Mouse (Mus musculus) layer of hippocampus, postnatal 10 days (tissue): ENCODE measurements around the gene Slc29a1. TPM values are rescaled to one million over a fixed set of nuclear protein-coding genes. Genes with fewer than 3 reads are reported as not detected.

Experiments
- DNase-seq, 2 experiments: peaks; one replicate each; pipeline ENCODE4 v3.0.0; 2021; ENCODE audit warnings: low spot score in 2 of 2
- total RNA-seq, 2 experiments: library from RNA; stranded (reverse); gene quantifications; 2 replicates each; pipeline ENCODE4 v1.2.3; 2021

Slc29a1 gene
- total RNA-seq, 2 experiments from 2014 or later, result 27.1 to 37.0 TPM

DNA sequence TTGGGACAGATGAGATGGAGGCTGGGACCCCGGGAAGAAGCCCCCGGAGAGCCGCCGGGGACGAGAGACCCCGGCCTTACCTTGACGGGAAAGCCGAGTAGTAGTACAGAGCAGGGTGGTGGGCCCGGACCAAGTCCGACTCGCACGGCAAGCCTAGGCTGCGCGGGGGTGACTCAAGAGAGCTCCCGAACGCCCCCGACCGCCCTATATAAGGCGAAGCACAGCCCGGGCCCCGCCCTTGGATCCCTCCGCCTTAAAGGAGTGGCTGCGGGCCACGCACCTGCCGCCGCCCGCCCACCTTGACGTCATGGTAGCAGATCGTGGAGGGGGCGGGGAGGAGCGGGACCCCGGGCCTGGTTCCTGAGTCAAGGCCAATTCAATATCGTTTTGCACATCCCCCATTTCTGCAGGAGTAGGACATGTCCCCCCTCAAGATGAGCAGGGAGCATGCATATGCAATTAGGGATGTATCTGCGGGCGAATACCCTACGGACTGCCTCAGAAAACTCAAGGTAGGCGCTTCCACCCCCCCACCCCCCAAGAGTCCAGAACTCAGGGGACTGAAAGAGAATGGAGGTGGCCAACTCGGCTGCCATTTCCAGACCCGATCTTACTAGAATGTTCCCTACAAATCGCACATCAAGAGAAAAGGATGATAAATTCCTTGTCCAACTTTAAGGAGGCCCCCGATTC, 26.2 kb downstream of the Slc29a1 start, which contains the start of gene Hsp90ab1:
Hsp90ab1 (minus strand) TSS at position 185 of the 693 bp plus-strand sequence.
- peak; percentile 99 to 100 for DNase-seq

DNA sequence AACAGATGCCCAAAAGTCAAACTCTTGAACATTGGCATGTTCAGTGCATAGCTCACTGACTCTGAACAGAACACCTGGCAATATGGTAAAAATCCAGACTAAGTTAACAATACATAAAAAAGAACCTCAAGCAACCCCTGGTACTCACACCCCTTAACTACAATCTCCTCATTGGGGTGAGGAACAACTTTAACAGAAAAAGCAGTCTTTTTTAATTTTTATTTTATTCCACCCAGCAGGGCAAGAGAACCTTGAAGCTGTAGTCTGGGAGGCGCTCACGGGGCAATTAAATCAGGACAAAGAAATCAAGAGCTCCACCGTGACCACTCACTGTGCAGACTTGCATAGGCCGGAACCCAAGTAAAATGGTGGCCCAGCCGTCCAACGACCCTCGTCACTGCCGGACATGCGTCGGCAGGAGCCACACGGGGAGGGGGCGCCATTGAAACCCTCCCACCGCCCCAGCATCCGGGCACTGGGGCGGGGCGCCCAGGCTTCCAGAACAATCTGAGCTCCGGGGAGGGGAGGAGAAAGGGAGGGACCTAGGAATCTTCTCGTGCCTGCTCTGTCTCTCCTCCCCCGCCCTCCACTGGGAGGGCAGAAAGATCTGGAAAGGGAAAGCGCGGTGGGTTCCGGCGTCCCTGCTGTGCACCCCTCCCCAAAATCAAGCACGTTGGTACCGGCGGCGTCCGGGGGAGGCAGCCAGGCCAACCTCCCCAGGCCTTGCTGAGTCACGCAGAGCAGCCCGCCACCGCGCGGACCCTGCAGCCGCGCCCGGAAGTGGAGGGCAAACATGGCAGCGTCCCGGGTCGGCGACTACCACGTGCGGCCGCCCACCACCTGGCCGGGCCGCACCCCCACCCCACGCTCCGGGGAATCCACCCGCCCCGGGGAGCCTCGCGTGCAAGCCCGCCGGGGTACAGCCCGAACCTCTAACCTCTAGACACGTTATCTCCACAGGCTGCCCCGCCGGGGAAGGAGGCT, 27.0 kb downstream of the Slc29a1 start:
- DNase-seq, result peak; percentile 69 to 81

DNA sequence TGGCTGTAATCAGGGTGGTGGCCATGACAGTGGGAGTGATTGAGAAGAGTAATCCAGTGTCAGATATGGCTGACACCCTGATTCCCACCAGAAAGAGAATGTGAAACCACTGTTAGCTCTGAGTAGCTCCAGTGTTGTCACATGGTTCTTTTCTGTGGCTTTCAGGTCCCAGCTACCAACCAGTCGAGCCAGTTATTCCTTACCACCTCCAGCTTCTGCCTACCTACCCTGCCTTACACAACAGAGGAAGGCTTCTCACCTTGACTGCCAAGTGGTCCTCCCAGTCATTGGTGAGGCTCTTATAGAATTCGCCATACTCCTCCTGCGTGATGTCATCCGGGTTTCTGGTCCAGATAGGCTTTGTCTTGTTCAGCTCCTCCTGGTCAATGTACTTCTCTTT, 29.4 kb downstream of the Slc29a1 start:
- DNase-seq, result no peak

DNA sequence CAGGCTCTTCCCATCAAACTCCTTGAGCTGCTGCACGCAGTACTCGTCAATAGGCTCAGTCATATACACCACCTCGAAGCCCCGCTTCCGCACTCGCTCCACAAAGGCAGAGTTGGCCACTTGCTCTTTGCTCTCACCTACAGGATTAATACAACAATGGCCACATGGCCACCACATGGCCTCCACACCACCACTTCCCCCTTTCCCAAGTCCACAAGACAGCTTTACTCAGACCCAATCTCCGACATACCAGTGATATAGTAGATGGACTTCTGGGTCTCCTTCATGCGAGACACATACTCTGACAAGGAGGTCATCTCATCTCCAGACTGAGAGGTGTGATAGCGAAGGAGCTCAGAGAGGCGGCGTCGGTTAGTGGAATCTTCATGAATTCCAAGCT, 30.4 kb downstream of the Slc29a1 start:
- no peak for DNase-seq

DNA sequence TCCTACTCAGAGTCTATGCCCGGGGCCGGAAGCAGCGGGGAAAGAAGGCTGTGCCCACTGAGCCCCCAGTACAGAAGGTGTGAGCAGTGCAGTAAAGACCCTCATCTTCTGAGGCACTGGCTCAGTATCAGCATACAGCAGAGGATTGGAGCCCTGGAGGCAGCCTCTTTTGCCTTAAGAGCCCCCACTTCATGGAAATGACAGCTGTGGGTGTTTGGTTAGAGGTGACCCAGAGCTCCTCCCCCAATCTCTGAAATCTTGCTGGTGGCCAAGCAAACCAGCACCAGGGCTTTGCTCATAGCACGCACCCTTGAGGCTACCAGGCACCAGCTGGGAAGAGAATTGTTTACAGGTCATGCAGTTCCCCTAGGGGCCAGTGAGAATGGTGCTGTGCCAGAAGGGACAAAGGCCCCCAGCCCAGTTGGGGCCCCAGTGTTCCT, 32.2 kb downstream of the Slc29a1 start:
- no peak for DNase-seq

DNA sequence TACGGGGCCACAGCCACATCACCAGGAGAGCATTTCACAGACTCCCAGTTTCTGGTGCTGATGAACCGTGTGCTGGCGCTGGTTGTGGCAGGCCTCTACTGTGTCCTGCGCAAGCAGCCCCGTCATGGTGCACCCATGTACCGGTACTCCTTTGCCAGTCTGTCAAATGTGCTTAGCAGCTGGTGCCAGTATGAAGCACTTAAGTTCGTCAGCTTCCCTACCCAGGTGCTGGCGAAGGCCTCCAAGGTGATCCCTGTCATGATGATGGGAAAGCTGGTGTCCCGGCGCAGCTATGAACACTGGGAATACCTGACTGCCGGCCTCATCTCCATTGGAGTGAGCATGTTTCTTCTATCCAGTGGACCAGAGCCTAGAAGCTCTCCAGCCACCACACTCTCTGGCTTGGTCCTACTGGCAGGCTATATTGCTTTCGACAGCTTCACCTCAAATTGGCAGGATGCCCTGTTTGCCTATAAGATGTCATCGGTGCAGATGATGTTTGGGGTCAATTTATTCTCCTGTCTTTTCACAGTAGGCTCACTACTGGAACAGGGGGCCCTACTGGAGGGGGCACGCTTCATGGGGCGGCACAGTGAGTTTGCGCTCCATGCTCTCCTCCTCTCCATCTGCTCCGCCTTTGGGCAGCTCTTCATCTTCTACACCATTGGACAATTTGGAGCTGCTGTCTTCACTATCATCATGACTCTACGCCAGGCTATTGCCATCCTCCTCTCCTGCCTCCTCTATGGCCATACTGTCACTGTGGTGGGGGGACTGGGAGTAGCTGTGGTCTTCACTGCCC, 32.8 kb downstream of the Slc29a1 start:
- no peak for DNase-seq

DNA sequence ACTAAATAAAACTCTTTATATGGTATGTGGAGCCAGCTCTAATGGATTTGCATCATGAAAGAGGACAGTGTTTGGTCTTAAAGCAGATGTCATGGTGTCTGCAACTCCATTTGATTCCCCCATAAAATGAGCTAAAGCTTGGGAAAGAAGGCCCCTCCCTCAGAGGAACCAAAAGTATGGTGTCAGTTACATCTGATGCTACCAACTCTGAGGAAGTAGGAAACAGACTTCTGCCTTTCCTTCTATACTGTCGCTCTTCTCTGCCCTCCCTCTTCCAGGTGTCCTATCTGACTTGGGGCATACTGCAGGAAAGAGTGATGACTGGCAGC, 33.4 kb downstream of the Slc29a1 start:
- DNase-seq, result peak in 1 of 2 experiments; percentile 20

DNA sequence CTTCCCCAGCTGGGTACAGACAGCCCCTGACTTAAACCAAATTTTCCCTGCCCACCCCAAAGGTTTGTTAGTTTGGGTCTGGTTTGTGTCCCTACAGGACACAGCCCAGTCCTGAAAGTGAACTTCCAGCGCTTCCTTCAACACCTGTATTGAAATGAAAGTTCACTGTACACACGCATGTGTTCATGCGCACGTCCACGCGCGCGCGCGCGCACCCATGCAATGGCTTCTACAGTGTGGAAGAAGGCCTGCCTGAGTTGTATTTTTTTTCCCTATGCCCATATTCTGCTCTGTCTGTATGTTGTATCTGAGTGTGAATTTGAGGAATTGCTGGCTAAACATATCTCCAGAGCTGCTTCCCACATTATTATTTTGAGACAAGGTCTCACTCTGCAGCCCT, 34.3 kb downstream of the Slc29a1 start:
- DNase-seq, result no peak

DNA sequence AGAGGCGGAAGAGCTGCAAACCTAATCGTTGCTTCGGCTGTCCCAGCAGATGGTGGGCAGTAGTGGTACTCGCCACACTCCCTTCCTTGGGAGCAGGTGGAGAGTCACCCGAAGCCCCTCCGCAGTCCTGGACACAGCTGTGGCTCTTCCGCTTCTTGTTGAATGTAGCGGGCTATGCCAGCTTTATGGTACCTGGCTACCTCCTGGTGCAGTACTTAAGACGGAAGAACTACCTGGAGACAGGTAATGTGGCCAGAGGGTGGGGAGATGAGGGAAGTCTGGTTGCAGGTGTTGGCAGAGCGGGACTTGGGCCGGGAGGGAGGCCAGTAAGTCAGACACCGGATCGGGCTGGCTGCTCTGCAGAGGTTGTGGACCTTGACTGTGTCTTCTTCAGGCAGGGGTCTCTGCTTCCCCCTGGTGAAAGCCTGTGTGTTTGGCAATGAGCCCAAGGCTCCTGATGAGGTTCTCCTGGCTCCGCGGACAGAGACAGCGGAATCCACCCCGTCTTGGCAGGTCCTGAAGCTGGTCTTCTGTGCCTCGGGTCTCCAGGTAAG, 34.8 kb downstream of the Slc29a1 start:
- no peak for DNase-seq

DNA sequence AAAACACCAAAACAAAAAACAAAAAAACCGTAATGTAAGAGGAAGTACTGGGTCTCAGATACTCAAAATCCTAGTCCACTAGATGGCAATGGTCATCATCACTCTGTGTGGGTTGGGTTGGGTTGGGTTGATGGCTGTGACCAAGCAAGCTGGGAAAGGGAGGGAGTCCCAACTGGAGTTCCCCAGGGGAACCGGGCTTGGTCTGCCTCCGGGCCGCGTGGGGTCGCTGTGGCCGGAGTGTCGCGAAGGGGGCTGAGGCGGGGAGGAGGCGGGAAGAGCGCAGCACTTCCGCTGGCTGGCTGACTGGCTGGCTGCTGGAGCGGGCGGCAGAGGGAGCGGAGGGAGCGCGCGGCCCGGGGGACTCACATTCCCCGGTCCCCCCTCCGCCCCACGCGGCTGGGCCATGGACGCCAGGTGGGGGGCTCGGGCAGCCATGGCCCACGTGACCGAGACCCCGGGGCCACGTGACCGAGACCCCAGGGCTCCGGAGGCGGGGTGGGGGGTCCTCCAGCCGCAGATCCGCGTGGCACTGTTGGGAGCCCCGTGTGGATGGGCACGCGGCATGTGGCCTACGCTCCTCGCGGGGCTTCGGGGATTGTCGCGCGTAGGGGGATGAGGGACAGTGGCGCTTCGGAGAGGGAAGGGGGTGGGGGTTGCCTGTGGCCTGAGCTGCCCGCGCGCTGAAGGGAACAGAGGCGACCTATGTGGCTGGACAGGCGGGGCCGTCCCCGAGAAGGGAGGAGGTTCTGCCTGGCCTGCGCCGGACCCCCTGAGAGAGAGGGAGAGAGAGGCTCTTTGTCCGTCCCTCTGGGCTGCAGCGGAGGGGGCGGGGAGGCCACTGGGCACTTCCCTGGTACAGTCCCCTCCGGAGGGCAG, 35.5 kb downstream of the Slc29a1 start, which contains the start of gene Slc35b2:
Slc35b2 (plus strand) TSS at position 220 of the 876 bp plus-strand sequence.
- peak; percentile 95 to 97 for DNase-seq

DNA sequence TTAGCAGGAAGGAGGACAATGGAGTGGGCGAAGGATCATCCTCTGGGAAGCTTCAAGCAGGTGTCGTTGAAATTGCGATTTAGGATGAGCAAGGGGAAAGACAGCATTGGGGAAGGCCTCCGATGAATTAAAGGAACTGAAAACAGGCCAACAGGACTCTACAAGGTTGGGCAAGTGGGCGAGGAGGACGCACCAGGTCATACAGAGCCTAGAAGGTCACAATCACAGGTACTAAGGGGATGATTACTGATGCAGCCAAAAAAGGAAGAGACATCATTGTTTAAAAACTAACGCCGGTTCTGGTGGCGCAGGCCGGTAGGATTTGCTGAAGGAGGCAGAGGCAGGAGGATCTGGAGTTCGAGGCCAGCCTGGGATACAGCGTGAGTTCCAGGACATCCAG, 36.2 kb downstream of the Slc29a1 start:
- DNase-seq, result no peak

DNA sequence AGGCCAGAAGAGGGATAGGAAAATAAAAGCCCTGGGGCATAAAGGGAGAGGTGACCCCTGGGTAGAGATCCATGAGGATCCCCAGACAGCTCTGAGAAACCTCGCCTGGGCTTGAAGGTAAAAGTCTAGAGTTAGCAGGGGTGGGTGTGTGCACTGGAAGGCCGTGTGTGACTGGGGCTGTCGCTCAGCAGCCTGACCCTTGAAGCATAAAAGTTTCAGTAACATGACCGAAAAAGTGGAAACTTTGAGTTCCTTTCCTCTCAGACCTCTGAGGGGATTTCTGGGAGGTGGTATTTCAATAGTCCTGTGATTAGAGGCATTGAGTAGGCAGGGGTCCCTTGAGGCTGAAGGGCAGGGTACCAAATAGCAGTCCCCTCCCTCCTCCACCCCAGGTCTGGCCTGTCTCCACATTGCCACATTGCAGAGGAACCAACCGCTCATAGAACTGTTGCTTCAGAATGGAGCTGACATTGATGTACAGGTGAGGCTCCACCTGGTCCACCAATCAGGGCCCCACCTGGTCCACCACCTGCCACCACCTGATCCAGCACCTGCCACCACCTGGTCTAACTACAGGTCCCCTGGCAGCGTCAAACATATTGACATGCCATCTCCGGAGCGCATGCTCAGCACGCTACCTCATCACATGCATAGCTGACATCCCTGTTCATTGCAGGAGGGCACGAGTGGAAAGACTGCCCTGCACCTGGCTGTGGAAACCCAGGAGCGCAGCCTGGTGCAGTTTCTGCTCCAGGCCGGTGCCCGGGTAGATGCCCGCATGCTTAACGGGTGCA, 39.5 kb downstream of the Slc29a1 start:
- DNase-seq, result no peak

DNA sequence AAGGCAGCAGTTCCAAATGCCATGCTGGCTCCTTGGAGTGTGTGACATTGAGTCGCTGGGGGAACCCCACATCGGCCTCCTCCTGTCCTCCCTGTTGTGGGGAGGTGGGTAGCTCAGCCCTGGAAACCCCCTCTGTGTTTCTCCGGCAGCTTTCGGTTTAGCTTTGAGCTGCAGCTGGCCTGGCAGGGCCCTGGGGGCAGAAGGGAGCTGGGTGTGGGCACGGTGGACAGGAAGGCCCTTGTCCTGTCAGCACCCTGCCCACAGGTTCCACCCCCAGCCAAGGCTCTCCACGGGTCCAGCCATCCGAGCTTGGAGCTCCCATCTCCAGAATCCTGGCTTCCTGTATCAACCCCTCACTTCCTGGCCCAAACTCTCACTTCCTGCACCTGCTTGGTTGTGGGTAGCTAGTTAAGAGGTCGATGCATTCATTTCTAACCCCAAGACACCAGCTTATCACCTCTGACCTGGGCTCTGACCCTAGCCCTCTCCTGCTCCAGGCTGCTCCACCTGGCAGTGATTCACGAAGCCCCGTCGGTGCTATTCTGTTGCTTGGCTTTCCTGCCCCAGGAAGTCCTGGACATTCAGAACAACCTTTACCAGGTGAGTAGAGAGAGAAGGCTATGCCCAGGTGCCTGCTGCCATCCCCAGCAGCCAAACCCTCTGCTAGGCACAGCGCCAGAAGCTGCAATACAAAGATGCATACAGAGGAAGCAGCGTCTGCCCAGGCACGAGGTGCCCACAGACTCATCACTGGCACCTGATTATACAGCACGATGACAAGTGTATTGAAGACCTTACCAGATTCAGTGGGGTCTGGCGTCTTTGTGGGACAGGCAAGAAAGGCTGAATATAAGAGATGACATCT, 41.2 kb downstream of the Slc29a1 start:
- no peak for DNase-seq

DNA sequence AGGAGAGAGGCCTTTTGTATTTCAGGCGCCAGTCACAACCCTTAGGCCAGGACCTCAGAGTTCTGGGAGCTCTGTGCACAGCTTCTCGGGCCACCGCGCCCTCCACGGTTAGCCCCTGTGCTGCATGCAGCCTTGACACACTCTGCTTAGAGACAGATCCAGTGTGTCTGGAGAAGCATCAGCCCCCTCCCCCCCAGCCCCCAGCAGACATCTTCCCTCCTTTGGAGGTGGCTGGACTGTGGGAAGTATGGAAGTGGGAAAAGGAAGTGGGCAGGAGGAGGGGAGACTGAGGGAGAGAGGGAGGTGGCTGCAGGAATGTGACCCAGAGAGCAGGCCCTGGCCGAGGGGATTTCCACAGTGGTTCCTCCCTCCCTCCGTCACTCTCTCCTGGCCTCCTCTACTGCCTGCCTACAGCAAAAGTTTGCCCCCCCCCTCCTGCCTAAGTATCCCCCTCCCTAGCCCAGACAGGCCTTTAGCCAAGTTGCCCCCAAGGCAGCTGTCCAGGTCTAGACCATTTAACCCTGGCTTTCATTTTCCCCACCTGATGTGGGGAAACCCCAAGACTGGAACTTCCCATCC, 42.1 kb downstream of the Slc29a1 start:
- DNase-seq, result no peak

DNA sequence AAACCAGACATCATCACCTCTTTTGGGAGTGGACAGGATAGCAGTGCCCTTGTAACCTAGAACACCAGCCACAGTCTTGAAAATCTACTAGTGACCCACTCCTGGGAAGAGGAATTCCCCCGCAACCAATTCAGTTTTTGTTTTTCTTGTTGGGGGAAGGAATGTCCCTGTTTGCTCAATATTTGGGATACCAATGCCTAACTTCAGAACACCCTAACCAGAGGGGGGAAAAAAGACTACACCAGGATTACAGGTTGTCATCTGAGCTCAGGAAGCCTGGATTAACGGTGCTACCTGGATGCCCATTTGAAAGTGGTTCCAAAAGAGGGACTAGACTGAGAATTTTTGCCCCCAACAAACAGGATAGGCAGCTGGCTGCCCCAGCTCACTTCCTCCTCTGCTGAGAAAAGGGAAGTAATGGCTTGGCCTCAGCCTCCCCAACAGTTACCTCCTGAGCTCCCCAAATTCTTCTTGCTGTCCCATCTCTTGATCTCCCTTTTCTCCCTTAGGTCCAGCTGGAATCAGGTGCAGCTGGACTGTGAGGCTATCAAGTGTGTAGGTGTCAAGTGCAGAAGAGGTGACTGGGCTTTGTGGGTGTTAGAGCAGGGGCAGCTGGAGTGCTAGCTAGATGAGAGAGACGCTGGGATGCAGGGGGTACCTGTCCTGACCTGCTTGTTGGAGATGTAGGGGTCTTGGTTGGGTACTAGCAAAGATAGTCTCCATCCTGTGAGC, 42.7 kb downstream of the Slc29a1 start:
- DNase-seq, result no peak

DNA sequence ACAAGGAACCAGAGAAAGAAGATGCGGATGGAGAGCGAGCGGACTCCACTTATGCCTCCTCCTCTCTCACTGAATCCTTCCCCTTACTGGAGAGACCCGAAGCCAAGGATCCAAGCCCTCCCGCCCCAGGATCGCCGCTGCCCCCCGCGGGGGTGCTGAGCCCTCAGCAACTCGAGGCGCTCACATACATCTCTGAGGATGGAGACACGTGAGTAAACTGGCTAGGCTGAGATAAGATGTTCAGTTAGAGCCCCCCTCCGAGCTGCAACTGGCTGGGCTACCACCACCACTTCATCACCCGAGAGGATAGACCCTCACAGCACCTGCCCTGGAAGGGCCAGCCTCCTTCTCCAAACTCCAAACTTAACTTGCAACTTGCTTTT, 43.3 kb downstream of the Slc29a1 start:
- no peak for DNase-seq

DNA sequence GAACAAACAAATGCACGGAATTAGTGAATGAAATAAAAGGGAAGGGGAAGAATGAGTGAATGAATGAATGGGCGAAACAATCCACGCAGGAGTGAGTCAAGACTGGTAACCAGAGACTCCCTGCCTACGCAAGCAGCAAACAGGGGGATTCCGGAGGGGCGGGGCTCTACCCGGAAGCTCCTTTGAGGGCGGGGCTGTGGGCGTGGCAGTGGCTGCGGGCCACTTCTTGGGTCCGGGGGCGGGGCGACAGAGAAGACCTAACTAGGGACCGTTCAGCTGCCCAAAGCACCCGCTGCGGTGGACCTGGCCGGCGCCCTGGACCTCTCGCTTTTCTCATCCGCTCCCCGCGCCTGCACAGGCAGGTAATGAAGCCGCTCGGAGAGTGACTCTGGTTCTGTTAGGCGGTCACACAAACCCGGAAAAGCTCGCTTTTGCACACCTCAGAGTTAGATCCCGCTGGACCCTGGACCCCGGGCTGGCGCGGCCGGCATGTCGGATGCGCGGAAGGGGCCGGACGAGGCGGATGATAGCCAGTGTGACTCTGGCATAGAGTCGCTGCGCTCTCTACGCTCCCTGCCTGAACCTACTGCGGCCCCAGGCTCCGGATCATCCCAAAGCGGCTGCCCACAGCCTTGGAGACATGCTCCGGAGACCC, 43.8 kb downstream of the Slc29a1 start, which contains the start of gene Nfkbie:
Nfkbie (plus strand) TSS at position 252 of the 655 bp plus-strand sequence.
- DNase-seq, result peak; percentile 88 to 93
